Mouse (Mus musculus) 3134 (cell line): Measurements from ENCODE around the gene Llph.
"Not testable (repeated sequence)": the region's sequence is repeated elsewhere in the genome, so short reads cannot be mapped to it uniquely, and the experiment has no call there.

Source experiments
- DNase-seq: peaks from one replicate; pipeline ENCODE4 v3.0.0-alpha.2; 2011; ENCODE audit warnings: low spot score; ENCODE audit not compliant: insufficient read length; ENCODE audit errors: extremely low read depth

The Llph gene

DNA sequence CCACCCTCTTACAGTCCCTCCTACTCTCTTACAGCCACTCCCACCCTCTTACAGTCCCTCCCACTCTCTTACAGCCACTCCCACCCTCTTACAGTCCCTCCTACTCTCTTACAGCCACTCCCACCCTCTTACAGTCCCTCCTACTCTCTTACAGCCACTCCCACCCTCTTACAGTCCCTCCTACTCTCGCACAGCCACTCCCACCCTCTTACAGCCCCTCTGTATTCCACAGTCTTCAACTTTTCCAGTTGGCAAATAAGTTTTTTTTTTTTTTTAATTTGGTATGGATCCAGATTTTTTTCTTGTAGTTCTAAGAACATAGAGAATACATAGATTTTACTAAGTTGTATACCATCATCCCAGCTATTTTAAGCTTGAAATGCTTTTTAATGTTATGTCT lies 9.8 kb upstream of the Llph start:
- not testable (repeated sequence) for DNase-seq

DNA sequence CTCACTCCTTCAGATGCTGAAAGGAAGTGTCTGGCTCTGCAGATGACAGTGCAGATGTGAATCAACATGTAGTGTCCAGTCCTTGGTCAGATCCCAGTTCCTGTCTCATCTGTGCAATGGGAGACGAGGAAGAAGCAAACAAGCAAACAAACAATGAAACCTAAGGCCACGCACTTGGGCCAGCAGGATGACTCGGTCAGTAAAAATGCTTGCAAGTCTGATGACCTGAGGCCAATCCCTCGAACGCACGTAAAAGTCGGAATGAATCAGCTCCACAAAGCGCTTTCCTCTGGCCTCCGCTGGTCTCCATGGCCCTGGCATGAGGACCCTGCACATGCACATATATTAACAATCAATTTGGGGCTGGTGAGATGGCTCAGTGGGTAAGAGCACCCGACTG lies 7.9 kb upstream of the Llph start:
- DNase-seq, result no peak

DNA sequence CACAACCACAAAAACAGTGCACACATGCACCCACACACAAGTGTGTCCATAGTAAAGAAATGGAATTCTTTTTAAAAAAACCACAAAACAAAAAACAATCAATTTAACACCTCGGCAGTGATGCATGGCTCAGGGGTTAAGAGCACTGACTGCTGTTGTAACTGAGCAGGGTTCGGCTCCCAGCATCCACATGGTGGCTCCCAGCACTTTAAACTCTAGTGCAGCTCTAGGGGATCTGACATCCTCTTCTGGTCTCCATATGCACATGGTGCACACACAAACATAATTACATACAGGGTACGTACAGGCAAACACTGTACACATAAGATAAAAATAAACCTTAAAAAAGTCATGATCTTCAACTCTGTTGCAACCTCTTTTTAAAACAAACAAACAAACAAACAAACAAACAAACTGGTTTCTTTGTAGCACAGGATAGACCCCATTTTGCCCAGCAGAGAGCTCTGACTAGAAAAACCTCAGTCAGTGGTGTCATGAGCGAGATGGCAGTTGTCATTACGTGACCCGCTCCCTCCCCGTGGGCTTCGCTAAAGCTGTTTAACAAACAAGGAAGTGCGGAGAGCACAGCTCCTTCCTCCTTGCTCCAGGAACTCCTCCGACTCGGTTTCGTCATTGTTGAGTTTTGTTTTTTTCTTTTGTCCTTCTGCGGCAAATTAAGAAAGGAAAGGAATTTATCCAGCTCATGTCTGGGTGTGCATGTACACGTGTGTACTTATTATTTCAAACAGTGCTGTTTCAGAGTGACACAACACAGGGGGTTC lies 7.1 kb upstream of the Llph start:
- no peak for DNase-seq

DNA sequence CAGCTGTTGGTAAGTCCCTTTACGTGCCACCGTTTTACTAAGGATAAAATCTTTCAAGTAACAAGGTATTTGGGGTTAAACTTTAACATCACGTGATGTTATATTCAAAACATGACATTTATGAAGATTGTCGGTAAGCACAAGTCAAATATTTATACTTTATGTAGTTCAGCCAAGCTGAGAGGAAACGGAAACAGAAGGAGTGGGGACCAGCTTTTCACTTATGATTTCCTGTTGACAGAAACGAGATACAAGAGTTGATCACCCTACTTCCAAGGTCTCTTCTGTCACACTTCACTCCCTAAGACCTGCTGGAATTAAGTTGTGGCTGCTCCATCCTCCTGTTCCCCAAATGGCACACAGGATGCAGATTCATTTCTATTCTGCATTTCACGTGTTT lies 6.1 kb upstream of the Llph start:
- DNase-seq, result no peak

DNA sequence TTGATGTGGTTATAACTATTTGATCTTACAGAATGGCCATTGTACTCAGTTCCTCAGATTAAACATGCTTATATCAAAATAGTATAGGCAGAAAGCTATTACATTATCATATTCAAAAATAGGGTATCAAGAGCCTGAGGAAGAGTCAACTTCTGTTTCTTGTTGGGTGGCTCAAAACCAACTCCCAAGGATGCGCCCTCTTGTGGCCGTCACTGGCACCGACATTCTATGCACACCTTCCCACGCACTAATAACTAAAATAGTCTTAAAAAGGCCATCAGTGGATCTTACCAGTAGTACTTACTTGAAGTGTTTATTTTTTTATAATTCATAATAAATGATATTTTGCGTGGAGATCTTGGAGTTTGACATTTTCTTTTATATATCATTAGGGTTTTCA lies 4.8 kb downstream of the Llph start:
- peak; percentile 53 for DNase-seq

DNA sequence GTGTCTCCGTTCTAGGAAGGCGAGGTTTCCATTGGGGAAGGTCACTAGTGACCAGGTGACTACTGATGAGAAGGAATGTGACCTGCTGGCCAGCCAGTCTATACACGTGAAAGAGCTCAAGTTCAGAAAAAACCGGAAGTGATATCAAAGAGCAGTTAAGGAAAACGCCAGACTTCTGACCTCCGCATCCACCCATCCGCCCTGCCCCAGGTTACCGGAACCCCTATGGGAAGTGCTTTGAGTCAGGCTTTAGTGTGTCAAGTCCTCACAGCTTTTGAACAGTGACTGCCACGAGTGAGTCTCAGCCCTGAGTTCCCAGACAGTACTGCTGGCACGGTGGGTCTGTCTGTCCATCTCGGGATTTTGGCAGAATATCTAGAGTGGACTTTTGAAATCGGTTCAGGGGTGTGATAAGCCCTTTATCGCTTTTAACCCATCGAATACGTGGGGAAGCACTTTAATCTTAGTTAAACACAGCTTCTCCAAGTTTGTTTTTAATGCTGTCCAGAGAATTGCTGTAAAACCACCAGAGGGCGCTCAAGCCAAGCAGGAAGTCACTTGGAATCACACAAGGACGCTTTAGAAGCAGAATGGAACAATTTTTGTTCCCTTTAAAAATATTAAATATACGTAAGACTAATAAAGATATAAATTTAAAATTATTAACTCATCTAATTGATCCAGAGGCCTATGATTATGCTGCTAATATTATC lies 6.9 kb downstream of the Llph start:
- DNase-seq, result no peak

DNA sequence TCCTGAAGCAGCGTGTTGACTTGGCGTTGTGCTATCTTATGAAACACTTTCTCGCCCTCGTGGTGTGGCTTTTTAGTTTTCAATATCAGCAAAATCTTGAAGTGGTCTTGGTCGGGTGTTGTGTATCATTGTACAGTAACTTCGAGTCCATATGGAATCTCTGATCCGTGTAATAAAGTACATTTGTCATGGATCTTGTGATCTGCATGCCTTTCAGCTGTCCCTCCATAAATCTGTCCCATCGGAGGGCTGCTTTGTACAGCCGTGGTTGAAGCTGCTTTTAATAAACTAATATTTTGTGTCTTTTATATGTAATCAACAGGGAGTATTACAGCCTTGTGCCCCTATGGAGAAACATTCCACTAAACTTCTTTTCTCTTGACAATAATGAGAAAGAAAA lies 10.0 kb downstream of the Llph start:
- DNase-seq, result no peak

DNA sequence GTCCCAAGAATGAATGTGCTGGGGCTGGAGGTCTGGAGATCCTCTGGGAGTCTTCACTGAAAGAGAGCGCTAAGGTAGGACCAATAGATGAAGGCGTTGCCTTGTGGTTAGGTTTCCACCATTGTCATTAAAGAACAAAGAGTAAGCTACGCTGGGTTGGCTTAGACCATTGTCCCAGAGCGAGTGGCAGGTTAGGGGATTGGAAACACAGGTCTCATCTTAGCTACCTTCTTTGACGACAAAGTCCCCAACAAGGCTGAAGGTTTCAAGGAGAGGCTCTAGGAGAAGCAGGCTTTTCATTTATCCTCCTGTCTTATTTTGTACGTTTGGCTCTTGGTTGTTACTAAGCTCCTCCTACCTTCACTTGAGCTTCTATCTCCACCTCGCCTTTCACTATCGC lies 11.4 kb downstream of the Llph start:
- DNase-seq, result no peak

DNA sequence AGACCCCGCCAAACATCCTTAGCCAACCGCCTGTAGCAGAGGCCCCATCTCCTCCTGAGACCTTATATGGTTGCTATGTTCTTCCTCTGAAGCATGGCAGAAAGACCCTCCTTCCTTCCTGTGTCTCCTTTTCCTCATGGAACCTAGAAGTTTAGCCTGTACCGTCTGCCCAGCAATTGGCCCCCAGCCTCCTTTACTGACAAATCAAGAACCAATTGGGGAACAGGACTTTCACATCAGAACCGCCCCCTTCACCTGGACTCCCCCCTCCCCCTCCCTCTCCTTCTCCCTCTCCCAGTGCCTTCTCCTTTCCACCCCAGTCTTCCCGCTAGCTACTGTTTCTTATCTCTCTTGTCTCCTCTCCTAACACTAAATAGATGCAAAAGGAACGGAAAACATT lies 12.6 kb downstream of the Llph start:
- no peak for DNase-seq

DNA sequence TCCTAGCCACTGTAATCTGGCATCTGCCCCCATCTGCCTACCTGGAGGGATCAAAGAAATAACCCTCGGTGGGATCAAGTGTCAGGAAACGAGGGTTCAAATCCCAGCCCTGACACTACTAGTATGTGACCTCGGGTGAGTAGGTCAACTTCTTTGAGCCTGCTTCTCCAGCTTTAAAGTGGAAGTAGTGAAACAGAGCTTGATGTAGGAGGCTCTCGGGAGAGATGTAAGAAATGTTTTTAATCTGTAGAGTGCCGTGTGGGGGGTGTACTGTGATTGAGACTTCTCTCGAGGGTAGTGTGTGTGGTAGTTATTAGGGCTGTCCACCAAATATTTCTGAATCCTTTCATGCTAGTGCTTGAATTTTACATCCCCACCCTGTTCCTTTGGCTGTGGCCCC lies 15.6 kb downstream of the Llph start:
- no peak for DNase-seq

DNA sequence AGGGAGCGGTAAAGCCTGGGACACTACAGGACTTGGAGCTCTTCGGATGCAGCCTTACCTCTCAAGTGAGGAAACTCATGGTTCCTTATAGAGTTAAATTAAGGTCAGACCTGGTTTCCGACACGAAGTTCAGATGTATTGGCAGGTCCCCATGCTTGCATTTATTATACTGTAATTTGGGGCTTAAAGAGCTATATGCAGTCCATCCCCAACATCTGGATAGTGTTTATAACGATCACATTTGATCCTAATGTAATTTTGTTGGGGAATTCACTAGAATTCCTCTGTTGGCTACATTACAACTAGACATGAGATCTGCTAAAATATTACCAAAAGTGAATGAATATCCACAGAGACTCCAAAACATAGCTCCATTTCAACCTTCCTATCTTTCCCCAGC lies 18.8 kb downstream of the Llph start:
- no peak for DNase-seq

DNA sequence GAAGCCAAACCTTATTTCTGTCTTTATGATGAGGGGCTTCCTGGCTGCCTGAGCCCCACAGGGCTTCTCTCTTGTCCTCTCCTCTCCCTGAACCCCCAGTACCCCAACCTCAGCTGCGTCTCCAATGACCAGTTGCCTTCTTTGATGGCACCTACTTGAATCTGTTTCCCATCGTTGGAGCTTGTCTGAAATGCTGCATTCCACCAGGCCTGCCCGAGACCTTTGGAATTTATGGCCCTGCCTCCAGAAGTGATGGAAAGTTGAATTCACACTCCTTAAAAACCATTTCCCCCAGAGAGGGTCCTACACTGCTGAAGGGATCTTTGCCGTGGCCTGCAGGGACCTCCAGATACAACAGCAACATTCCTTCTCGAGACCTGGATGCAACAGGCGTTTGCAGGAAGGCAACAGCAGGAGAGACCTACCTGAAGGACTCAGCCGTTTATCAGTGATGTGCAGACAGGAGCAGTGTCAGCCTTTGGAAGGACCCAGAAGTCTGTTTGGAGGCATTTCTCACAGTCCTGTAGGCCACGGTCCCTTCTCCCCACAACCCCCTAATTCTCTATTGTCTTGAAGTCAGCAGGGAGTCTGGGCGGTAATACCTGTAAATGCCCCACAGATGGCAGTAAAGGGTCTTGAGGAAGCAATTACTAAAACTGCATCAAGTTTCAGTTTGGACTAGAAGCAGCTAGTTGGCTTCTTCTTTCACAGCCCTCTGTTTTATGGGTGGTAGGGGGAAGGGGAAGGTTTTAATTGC lies 20.3 kb downstream of the Llph start:
- DNase-seq, result peak; percentile 31

DNA sequence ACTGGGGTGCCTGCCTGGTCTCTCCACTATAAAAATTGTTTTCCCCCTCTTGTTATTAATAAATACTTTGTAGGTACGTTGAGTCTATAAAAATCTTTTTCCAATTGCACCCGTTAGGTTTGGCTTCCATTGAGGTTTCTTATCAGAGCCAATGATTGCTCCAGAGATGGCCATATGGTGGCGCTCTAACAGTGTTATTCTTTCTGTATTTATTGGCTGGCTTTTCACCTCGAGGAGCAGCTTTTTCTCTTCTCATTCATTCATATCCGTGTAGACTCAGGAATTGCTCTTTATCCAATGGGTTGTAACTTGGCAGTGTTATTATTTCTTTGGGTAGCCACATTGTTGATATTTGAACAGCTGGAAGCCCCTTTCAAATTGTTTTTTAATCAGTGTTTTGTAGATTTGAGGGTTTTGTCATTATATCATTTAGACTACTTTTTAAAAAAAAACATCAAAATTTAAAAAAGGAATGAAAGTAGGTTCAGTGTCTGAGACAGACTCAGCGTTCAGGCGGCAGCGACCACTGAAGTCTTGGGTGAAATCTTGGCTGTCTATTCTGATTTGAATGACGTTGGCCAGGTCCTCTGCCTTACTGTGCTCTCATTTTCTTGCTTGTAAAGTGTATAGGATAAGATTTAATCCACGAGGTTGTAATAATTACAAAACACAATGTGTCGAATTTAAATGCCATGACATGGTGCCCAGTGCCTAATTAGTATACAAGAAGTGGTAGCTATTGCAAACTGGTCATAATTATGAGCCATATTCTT lies 24.2 kb downstream of the Llph start:
- DNase-seq, result no peak

DNA sequence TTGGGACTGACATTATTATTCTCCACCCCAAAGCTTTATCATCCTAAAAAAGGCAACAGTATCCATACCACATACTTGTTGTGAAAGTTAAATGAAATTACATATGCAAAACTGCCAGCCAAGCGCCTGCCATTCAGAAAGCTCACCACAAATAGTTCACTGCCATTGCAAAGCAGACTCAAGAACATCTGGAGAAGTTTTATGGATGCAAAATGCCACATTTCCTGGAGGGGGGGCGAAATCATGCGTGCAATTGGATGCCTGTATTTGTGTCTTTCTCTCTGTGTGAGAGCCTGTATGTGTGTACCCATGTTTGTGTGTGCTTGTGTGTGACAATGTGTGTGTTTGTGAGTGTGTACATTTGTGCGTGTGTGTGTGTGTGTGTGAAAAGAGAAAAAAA lies 24.9 kb downstream of the Llph start:
- DNase-seq, result no peak

DNA sequence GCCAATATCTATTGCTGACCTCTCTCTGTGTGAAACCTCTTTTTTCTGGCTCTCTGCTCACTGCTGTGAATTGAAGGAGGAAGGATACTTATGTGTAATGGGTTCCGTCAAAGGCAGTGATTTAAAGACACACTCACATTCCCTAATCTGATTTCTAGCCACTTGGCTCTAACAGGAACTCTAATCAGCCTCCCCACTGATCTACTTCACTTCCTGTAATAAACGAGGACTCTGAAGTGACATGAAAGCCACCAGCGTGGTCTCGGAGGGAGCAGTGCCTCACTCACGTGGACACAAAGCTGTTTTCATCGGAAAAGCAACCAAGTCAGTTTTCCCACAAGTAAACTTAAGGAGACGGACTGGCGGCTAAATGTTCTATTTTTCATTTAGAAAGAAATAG lies 25.9 kb downstream of the Llph start:
- DNase-seq, result no peak

DNA sequence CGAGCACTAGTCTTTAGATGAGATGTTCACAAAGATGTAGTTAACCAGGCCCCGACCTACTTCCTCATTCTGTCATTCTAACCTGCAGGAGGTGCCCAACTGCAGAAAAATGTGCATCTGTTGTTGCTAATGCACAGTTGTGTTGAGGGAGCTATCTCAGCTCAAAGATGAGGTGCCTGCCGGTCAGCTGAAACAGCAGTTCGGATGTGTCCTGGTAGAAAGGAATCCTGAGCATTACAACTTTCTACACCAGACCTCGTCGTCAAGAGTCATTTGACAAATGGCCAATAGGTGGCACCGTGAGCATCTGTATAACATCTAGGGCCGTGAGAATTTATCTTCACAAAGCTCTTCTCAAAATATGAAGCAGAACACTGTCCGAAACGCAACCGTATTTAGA lies 30.4 kb downstream of the Llph start:
- DNase-seq, result no peak

DNA sequence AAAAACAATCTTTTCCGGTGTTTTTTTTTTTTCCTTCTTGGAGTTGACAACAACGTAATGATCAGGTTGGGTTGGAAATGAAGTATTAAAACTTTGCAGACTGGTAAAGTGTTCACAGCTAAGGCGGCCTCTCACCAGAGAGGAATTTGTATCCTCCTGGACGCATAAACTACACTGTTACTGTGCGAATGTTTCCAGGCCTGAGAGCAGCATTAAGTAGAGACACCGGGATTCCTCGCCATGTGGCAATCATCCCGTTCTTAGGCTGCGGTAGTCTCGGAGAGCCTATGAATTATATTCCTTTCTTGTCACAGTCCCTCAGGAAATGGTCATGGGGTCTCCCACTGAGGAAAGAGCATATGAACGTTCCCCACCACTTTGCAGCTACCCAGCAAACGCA lies 40.9 kb downstream of the Llph start:
- DNase-seq, result no peak

DNA sequence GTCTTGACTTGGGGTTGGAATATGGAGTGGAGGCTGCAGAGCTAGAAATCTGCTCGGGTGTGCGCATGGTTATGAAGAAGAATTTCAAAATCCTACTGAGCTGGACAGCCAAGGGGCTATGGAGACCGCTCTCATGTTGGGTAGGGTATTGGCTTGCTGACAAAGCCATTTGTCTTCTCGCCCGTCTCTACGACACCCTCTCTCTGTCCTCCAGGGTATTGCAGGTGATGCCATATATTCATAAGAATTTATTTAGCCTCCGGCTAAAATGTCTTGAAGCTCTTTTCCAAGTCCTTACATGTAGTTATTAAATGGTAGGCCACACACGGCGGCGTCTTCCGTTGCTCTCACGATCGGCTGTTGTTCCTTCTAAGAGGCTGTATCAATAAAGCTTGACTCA lies 43.1 kb downstream of the Llph start:
- DNase-seq, result no peak

DNA sequence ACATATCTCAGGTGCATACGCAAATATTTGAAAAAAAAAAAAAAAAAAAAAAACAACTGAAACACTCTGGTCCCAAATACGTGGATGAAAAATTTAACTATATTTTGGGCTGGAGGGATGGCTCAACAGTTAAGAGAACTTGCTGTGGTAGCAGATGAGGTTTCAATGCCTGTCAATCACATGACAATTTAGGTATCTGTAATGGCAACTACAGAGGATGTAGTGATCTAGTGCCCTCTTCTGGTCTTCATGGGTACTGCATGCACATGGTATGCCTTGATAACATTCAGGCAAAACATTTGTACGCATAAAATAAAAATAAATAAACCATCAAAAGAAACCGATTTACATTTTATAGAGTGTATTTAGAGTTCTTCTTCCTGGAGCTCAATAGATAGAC lies 43.9 kb downstream of the Llph start:
- no peak for DNase-seq

DNA sequence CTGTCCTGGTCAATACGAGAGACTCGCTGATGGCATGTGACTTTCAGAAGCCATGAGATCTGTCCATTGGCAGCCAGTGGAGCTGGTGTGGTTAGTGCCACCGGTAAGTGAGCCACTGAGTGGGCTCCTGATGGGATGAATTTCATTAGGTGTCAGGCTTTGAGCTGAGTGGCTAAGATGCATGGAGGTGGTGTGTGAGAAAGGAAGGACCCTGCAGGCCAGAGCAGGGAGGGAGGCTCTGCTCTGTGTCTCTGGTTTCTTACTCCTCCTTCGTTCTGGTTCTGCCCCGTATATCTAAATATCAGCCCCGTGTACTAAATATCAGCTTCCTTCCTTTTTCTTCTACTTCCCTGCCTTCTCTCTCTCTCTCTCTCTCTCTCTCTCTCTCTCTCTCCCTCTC lies 44.4 kb downstream of the Llph start:
- DNase-seq, result no peak

DNA sequence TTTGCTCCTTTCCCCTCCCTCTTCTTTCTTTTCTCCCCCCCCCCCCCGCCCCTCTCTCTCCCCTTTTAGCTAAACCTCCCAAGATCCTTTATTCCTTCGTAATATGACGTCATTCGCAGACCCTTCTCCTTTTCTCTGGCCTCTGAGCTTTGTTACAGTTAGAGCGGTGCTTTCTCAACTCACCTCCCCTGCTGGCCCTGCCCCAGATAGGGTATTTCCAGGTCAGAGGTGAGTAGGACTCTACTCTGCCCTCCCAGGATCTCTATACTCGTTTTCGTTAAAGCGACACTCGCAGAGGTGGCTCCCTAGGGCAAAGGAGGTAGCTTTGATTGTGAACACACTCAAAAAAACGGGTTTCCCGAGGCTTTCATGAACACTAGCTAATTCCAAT lies 45.0 kb downstream of the Llph start:
- DNase-seq, result no peak
